Mouse (Mus musculus) inflammation-experienced regulatory T-cells, adult 16 weeks (primary cell): ENCODE measurements around the gene Sumo1. TPM values are rescaled to one million over a fixed set of nuclear protein-coding genes. Genes with fewer than 3 reads are reported as not detected.

Experiments
- polyA plus RNA-seq: library from polyadenylated mRNA; unstranded; fragments of 100-300 nt; shearing (Covaris generic); gene quantifications from one replicate; pipeline ENCODE4 v1.2.1, GENCODE M21; 2017

Gene Sumo1
- polyA plus RNA-seq = 426 TPM

GRCm38 (mm10) chr1:59670641-59671168, at the start of gene Sumo1:
Gene Sumo1, minus strand, starts transcription at chr1:59670834.

DNA sequence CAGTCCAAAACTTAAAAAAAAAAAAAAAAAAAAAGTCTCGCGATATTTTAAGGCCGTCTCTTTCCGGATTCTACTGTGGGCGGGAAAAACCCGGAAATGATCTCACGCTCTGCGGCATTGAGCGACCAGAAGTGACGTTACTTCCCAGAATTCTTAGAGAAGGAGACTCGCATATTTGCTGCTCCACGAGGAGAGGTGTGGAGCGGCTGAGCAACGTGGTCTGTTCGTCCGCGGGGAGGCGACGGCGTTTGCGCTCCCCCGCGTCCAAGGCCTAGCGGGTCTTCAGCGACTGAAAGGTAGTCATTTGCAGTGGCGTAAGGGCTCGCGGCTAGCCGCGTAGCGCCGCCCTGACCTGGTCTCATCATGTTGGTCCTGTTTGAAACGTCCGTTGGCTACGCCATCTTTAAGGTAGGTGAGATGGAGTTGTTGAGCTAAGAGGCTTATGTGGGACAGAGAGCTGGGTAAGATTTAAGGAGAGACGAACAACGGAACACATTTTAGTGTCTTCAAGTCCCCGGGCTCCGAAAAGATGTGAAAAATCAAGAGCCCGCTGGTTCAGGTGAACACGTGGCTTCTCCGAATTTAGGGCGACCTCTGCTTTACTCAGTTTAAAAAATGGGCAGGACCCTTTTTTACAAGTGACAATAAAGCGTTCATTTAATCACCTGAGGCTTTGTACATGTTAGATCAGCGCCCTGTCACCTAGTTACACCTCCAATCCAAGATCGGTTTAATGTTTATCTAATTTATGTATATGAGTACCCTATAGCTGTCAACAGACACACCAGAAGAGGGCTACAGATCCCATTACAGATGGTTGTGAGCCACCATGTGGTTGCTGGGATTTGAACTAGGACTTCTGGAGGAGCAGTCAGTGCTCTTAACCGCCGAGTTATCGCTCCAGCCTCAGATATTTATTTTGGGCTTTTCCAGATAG, 14.5 kb upstream of the Sumo1 start, which contains the start of gene Nop58:
TSS of gene Nop58 (plus strand) at position 153 of the 937 bp plus-strand sequence.

Other genes with a start within 250 kb of the Sumo1 start
- gene Fzd7, start 188.4 kb downstream of the Sumo1 start, polyA plus RNA-seq = not detected
- 2.3 TPM for gene Gm973, start 154.6 kb downstream of the Sumo1 start, polyA plus RNA-seq
- 186 TPM for gene Nop58, start 14.1 kb upstream of the Sumo1 start, polyA plus RNA-seq
- gene Bmpr2, start 92.6 kb upstream of the Sumo1 start, polyA plus RNA-seq = 1.3 TPM
- gene Fam117b, start 242.2 kb upstream of the Sumo1 start, polyA plus RNA-seq = 7.8 TPM